Mouse (Mus musculus) forebrain, embryonic 16.5 days (tissue): ENCODE measurements around the gene Bak1. TPM values are rescaled to one million over a fixed set of nuclear protein-coding genes. Genes with fewer than 3 reads are reported as not detected.
A peak's percentile ranks its signal among the peaks of the same experiment; 100 is the strongest.

ENCODE experiments used
- ATAC-seq: fragments of 200-750 bp; cut with Nextera tagmentation; 2 replicates; pipeline ENCODE4 v1.8.0; 2017; ENCODE audit warnings: mild to moderate bottlenecking, moderate library complexity
- H3K27ac ChIP-seq: fragments of 300-500 bp; sonication (generic); 2 replicates; pipeline ENCODE4 v1.5.1; 2014; ENCODE audit warnings: low read length, control low read depth
- H3K27me3 ChIP-seq: fragments of 300-500 bp; sonication (generic); replicated peaks from 2 replicates; pipeline ENCODE4 v1.6.1; 2014; ENCODE audit warnings: low read length; ENCODE audit not compliant: control insufficient read depth, insufficient read depth
- H3K36me3 ChIP-seq: fragments of 300-500 bp; sonication (generic); 2 replicates; pipeline ENCODE4 v1.6.1; 2014; ENCODE audit not compliant: control insufficient read depth, insufficient read depth
- H3K4me1 ChIP-seq: fragments of 300-500 bp; sonication (generic); replicated peaks from 2 replicates; pipeline ENCODE4 v1.6.1; 2014; ENCODE audit warnings: low read length; ENCODE audit not compliant: control insufficient read depth, insufficient read depth
- H3K4me2 ChIP-seq: fragments of 300-500 bp; sonication (generic); 2 replicates; pipeline ENCODE4 v1.6.1; 2014; ENCODE audit warnings: mild to moderate bottlenecking, low read length, control low read depth
- H3K4me3 ChIP-seq: fragments of 300-500 bp; sonication (generic); replicated peaks from 2 replicates; pipeline ENCODE4 v1.5.1; 2014; ENCODE audit warnings: mild to moderate bottlenecking, low read length, control low read depth
- H3K9ac ChIP-seq: fragments of 300-500 bp; sonication (generic); replicated peaks from 2 replicates; pipeline ENCODE4 v1.6.1; 2014; ENCODE audit warnings: low read depth, low read length, control low read depth
- H3K9me3 ChIP-seq: fragments of 300-500 bp; sonication (generic); 2 replicates; pipeline ENCODE4 v1.6.1; 2016; ENCODE audit warnings: low read length; ENCODE audit not compliant: control insufficient read depth
- WGBS: fragments of 180-500 bp; shearing (Covaris S2); extraction: QIAGEN DNeasy Blood & Tissue Kit; methylation state at CpG from one replicate; pipeline ENCODE4 v1.1.7; 2014; 5-methylcytosine and 5-hydroxymethylcytosine counted together
- polyA plus RNA-seq: library from polyadenylated mRNA; unstranded; fragments of >200 nt; fragmentation: Nextera tagmentation; extraction: Ambion mirVana; gene quantifications from 2 replicates; pipeline ENCODE4 v1.2.1, GENCODE M21; 2015

The Bak1 gene
- polyA plus RNA-seq, 1 experiment from 2014 or later: 2.7 TPM

- Histone ChIP-seq H3K4me2 (peak overlapping the region; percentile 66), H3K36me3 (peaks cover 7% of the 10 kb centered on the region), H3K9ac (peak overlapping the region; percentile 58), H3K4me3 (peak overlapping the region; percentile 54), H3K27me3 (no peaks in the 10 kb centered on the region), H3K9me3 (no peaks in the 10 kb centered on the region), H3K27ac (0 out of 2 replicates have a peak overlapping the region, but pooled peaks have one; percentile 24), H3K4me1 (peaks cover 12% of the 10 kb centered on the region; the same call in 1 of the 2 replicates)
- ATAC-seq: peak; percentile 82
- WGBS: 7% methylated on average over 34 of the region's 34 CpGs
Observed at GRCm38 (mm10) chr17:27017564-27018499, 11.0 kb downstream of the Bak1 start.

GRCm38 (mm10) chr17:27012909-27013308, 15.9 kb downstream of the Bak1 start:
- Histone ChIP-seq H3K4me2 (no peak overlapping the region), H3K4me3 (no peak overlapping the region), H3K27me3 (no peaks in the 10 kb centered on the region), H3K9me3 (no peaks in the 10 kb centered on the region), H3K27ac (no peak overlapping the region), H3K36me3 (no peaks in the 10 kb centered on the region), H3K9ac (no peak overlapping the region), H3K4me1 (peaks cover 4% of the 10 kb centered on the region; the same call in 1 of the 2 replicates)
- WGBS: 50% methylated on average over 6 of the region's 6 CpGs
- no peak for ATAC-seq

GRCm38 (mm10) chr17:27011998-27012672, 16.7 kb downstream of the Bak1 start:
- Histone ChIP-seq H3K4me1 (no peaks in the 10 kb centered on the region), H3K36me3 (no peaks in the 10 kb centered on the region), H3K27ac (no peak overlapping the region), H3K27me3 (no peaks in the 10 kb centered on the region), H3K9ac (no peak overlapping the region), H3K9me3 (no peaks in the 10 kb centered on the region), H3K4me3 (no peak overlapping the region), H3K4me2 (no peak overlapping the region)
- ATAC-seq: no peak
- WGBS: 65% methylated on average over 14 of the region's 14 CpGs

- Histone ChIP-seq H3K4me1 (no peaks in the 10 kb centered on the region), H3K36me3 (no peaks in the 10 kb centered on the region), H3K4me2 (no peak overlapping the region), H3K27me3 (no peaks in the 10 kb centered on the region), H3K4me3 (no peak overlapping the region), H3K9ac (no peak overlapping the region), H3K27ac (no peak overlapping the region), H3K9me3 (no peaks in the 10 kb centered on the region)
- ATAC-seq: no peak
- WGBS: 91% methylated on average over 10 of the region's 10 CpGs
Observed at GRCm38 (mm10) chr17:27011167-27011566, 17.6 kb downstream of the Bak1 start.

GRCm38 (mm10) chr17:27008277-27008676, 20.5 kb downstream of the Bak1 start:
- 87% methylated on average over 2 of the region's 2 CpGs for whole genome bisulfite sequencing
- ATAC-seq: no peak
- no peak overlapping the region for H3K9ac ChIP-seq
- no peaks in the 10 kb centered on the region for H3K4me1 ChIP-seq
- no peaks in the 10 kb centered on the region for H3K27me3 ChIP-seq
- H3K4me3 ChIP-seq: no peak overlapping the region
- no peaks in the 10 kb centered on the region for H3K9me3 ChIP-seq
- H3K36me3 ChIP-seq: no peaks in the 10 kb centered on the region
- no peak overlapping the region for H3K27ac ChIP-seq
- no peak overlapping the region for H3K4me2 ChIP-seq

GRCm38 (mm10) chr17:27005644-27006043, 23.2 kb downstream of the Bak1 start:
- Histone ChIP-seq H3K9me3 (no peaks in the 10 kb centered on the region), H3K36me3 (no peaks in the 10 kb centered on the region), H3K27ac (no peak overlapping the region), H3K4me3 (no peak overlapping the region), H3K9ac (no peak overlapping the region), H3K4me2 (no peak overlapping the region), H3K4me1 (no peaks in the 10 kb centered on the region), H3K27me3 (no peaks in the 10 kb centered on the region)
- no peak for ATAC-seq
- WGBS: 70% methylated on average over 11 of the region's 11 CpGs

GRCm38 (mm10) chr17:27004903-27005485, 23.8 kb downstream of the Bak1 start:
- no peaks in the 10 kb centered on the region for H3K36me3 ChIP-seq
- H3K27ac ChIP-seq: no peak overlapping the region
- no peaks in the 10 kb centered on the region for H3K9me3 ChIP-seq
- H3K9ac ChIP-seq: no peak overlapping the region
- no peak overlapping the region for H3K4me2 ChIP-seq
- no peaks in the 10 kb centered on the region for H3K27me3 ChIP-seq
- WGBS: 57% methylated on average over 19 of the region's 19 CpGs
- H3K4me3 ChIP-seq: no peak overlapping the region
- H3K4me1 ChIP-seq: no peaks in the 10 kb centered on the region
- ATAC-seq: no peak

GRCm38 (mm10) chr17:27004431-27004830, 24.4 kb downstream of the Bak1 start:
- Histone ChIP-seq H3K27me3 (no peaks in the 10 kb centered on the region), H3K9ac (no peak overlapping the region), H3K9me3 (no peaks in the 10 kb centered on the region), H3K27ac (no peak overlapping the region), H3K4me1 (no peaks in the 10 kb centered on the region), H3K4me2 (no peak overlapping the region), H3K4me3 (no peak overlapping the region), H3K36me3 (no peaks in the 10 kb centered on the region)
- 40% methylated on average over 9 of the region's 9 CpGs for WGBS
- no peak for ATAC-seq

- no peaks in the 10 kb centered on the region for H3K27me3 ChIP-seq
- H3K36me3 ChIP-seq: no peaks in the 10 kb centered on the region
- no peaks in the 10 kb centered on the region for H3K4me1 ChIP-seq
- H3K27ac ChIP-seq: no peak overlapping the region
- H3K9ac ChIP-seq: no peak overlapping the region
- H3K9me3 ChIP-seq: no peaks in the 10 kb centered on the region
- WGBS: 44% methylated on average over 6 of the region's 6 CpGs
- ATAC-seq: no peak
- H3K4me3 ChIP-seq: no peak overlapping the region
- no peak overlapping the region for H3K4me2 ChIP-seq
Observed at GRCm38 (mm10) chr17:27001889-27002288, 26.9 kb downstream of the Bak1 start.
